Mouse (Mus musculus) neural tube, embryonic 11.5 days (tissue): ENCODE results near the gene Theg. TPM values are rescaled to one million over a fixed set of nuclear protein-coding genes. Genes with fewer than 3 reads are reported as not detected.
A peak's percentile ranks its signal among the peaks of the same experiment; 100 is the strongest.

ENCODE experiments used
- ATAC-seq: fragments of 200-750 bp; cut with Nextera tagmentation; 2 replicates; pipeline ENCODE4 v1.8.0; 2017; ENCODE audit warnings: moderate number of reproducible peaks, mild to moderate bottlenecking, moderate TSS enrichment, moderate library complexity; ENCODE audit not compliant: insufficient read depth, low FRiP score, low TSS enrichment
- DNase-seq: peaks from one replicate; pipeline ENCODE4 v3.0.0-alpha.2; 2015; ENCODE audit warnings: low spot score
- H3K27ac ChIP-seq: fragments of 300-500 bp; sonication (generic); 2 replicates; pipeline ENCODE4 v1.5.1; 2014; ENCODE audit warnings: low read depth, mild to moderate bottlenecking, low read length
- H3K27me3 ChIP-seq: fragments of 300-500 bp; sonication (generic); 2 replicates; pipeline ENCODE4 v1.6.1; 2014; ENCODE audit warnings: mild to moderate bottlenecking, low read length, mixed read lengths; ENCODE audit not compliant: control insufficient read depth, insufficient read depth
- H3K36me3 ChIP-seq: fragments of 300-500 bp; sonication (generic); 2 replicates; pipeline ENCODE4 v1.6.1; 2014; ENCODE audit warnings: mild to moderate bottlenecking, low read length, moderate library complexity, mixed read lengths; ENCODE audit not compliant: control insufficient read depth, insufficient read depth
- H3K4me1 ChIP-seq: fragments of 300-500 bp; sonication (generic); 2 replicates; pipeline ENCODE4 v1.6.1; 2014; ENCODE audit warnings: low read length, mixed read lengths; ENCODE audit not compliant: control insufficient read depth, insufficient read depth
- H3K4me2 ChIP-seq: fragments of 300-500 bp; sonication (generic); 2 replicates; pipeline ENCODE4 v1.6.1; 2014; ENCODE audit warnings: low read depth, mild to moderate bottlenecking, moderate library complexity
- H3K4me3 ChIP-seq: fragments of 300-500 bp; sonication (generic); 2 replicates; pipeline ENCODE4 v1.5.1; 2014; ENCODE audit warnings: low read depth, low read length
- H3K9ac ChIP-seq: fragments of 300-500 bp; sonication (generic); 2 replicates; pipeline ENCODE4 v1.6.1; 2014; ENCODE audit warnings: mild to moderate bottlenecking, low read length
- H3K9me3 ChIP-seq: fragments of 300-500 bp; sonication (generic); 2 replicates; pipeline ENCODE4 v1.6.1; 2016; ENCODE audit warnings: low read length; ENCODE audit not compliant: control insufficient read depth
- WGBS: fragments of 180-500 bp; shearing (Covaris S2); extraction: QIAGEN DNeasy Blood & Tissue Kit; methylation state at CpG from one replicate; pipeline ENCODE4 v1.1.7; 2014; 5-methylcytosine and 5-hydroxymethylcytosine counted together
- polyA plus RNA-seq: library from polyadenylated mRNA; unstranded; fragments of >200 nt; fragmentation: Nextera tagmentation; extraction: Ambion mirVana; gene quantifications from 2 replicates; pipeline ENCODE4 v1.2.1, GENCODE M21; 2014

The Theg gene
- polyA plus RNA-seq, 1 experiment from 2014 or later = not detected

- H3K4me1 ChIP-seq = peaks cover 19% of the 10 kb centered on the region
- ATAC-seq (no peak), DNase-seq (no peak)
- peaks cover 24% of the 10 kb centered on the region for H3K27me3 ChIP-seq
- WGBS = 7% methylated on average over 8 of the region's 8 CpGs
- no peaks in the 10 kb centered on the region for H3K36me3 ChIP-seq
- no peak overlapping the region for H3K9ac ChIP-seq
- H3K4me2 ChIP-seq = no peak overlapping the region
- H3K9me3 ChIP-seq = no peaks in the 10 kb centered on the region
- H3K4me3 ChIP-seq = no peak overlapping the region
- H3K27ac ChIP-seq = no peak overlapping the region
These were observed 28.7 kb upstream of the Theg start for GRCm38 (mm10) chr10:79615860-79616259.

- Histone ChIP-seq H3K9ac (no peak overlapping the region), H3K4me2 (no peak overlapping the region), H3K4me3 (no peak overlapping the region), H3K27me3 (peaks cover 24% of the 10 kb centered on the region), H3K9me3 (no peaks in the 10 kb centered on the region), H3K4me1 (peaks cover 19% of the 10 kb centered on the region), H3K36me3 (no peaks in the 10 kb centered on the region), H3K27ac (no peak overlapping the region)
- WGBS = 79% methylated on average over 1 of the region's 1 CpGs
- no peak; the same call in 1 of the 2 replicates for ATAC-seq
- no peak for DNase-seq
These were observed 27.1 kb upstream of the Theg start for GRCm38 (mm10) chr10:79614305-79614643.

GRCm38 (mm10) chr10:79613578-79614304, 26.6 kb upstream of the Theg start, which contains the start of gene C2cd4c:
C2cd4c (minus strand) TSS chr10:79614025.
- H3K4me3 ChIP-seq = peak within 1 kb of the TSS; percentile 54
- peak within 1 kb of the TSS; percentile 49 for H3K9ac ChIP-seq
- peaks cover 19% of the 10 kb centered on the region for H3K4me1 ChIP-seq
- H3K27ac ChIP-seq = no peak within 1 kb of the TSS
- H3K4me2 ChIP-seq = peak within 1 kb of the TSS; percentile 96
- H3K36me3 ChIP-seq = no peaks in the 10 kb centered on the region
- ATAC-seq (peak; percentile 68), DNase-seq (peak; percentile 80)
- no peaks in the 10 kb centered on the region for H3K9me3 ChIP-seq
- under 1% methylated on average over 59 of the region's 60 CpGs for WGBS
- peaks cover 24% of the 10 kb centered on the region for H3K27me3 ChIP-seq

GRCm38 (mm10) chr10:79612192-79613135, 25.3 kb upstream of the Theg start:
- Histone ChIP-seq H3K9ac (0 out of 2 replicates have a peak overlapping the region, but pooled peaks have one; percentile 1), H3K4me1 (peaks cover 19% of the 10 kb centered on the region), H3K9me3 (no peaks in the 10 kb centered on the region), H3K36me3 (no peaks in the 10 kb centered on the region), H3K27ac (no peak overlapping the region), H3K4me3 (peak overlapping the region; percentile 8; the same call in 1 of the 2 replicates), H3K27me3 (peaks cover 24% of the 10 kb centered on the region), H3K4me2 (peak overlapping the region; percentile 96)
- ATAC-seq (0 out of 2 replicates have a peak, but pooled peaks have one; percentile 21), DNase-seq (peak; percentile 70)
- 9% methylated on average over 51 of the region's 51 CpGs for WGBS

- no peaks in the 10 kb centered on the region for H3K9me3 ChIP-seq
- DNase-seq (no peak), ATAC-seq (no peak)
- 32% methylated on average over 5 of the region's 5 CpGs for WGBS
- peaks cover 24% of the 10 kb centered on the region for H3K27me3 ChIP-seq
- no peak overlapping the region for H3K4me2 ChIP-seq
- H3K36me3 ChIP-seq = no peaks in the 10 kb centered on the region
- no peak overlapping the region for H3K27ac ChIP-seq
- H3K9ac ChIP-seq = no peak overlapping the region
- H3K4me3 ChIP-seq = no peak overlapping the region
- peaks cover 19% of the 10 kb centered on the region for H3K4me1 ChIP-seq
These were observed 24.2 kb upstream of the Theg start for GRCm38 (mm10) chr10:79611296-79611695.

- DNase-seq (no peak), ATAC-seq (no peak)
- WGBS = 83% methylated on average over 3 of the region's 3 CpGs
- no peak overlapping the region for H3K9ac ChIP-seq
- H3K27me3 ChIP-seq = peaks cover 24% of the 10 kb centered on the region
- peaks cover 19% of the 10 kb centered on the region for H3K4me1 ChIP-seq
- H3K36me3 ChIP-seq = no peaks in the 10 kb centered on the region
- H3K4me3 ChIP-seq = no peak overlapping the region
- no peaks in the 10 kb centered on the region for H3K9me3 ChIP-seq
- H3K27ac ChIP-seq = no peak overlapping the region
- H3K4me2 ChIP-seq = no peak overlapping the region
These were observed 22.1 kb upstream of the Theg start for GRCm38 (mm10) chr10:79609276-79609675.

- Histone ChIP-seq H3K9ac (no peak overlapping the region), H3K9me3 (no peaks in the 10 kb centered on the region), H3K27me3 (peaks cover 13% of the 10 kb centered on the region), H3K27ac (no peak overlapping the region), H3K4me1 (peaks cover 10% of the 10 kb centered on the region; the same call in 1 of the 2 replicates), H3K4me3 (no peak overlapping the region), H3K4me2 (no peak overlapping the region), H3K36me3 (no peaks in the 10 kb centered on the region)
- no peak for DNase-seq
- 31% methylated on average over 2 of the region's 2 CpGs for whole genome bisulfite sequencing
- ATAC-seq = no peak
These were observed 20.8 kb upstream of the Theg start for GRCm38 (mm10) chr10:79607892-79608291.

- Histone ChIP-seq H3K4me1 (no peaks in the 10 kb centered on the region), H3K4me3 (no peak overlapping the region), H3K27me3 (no peaks in the 10 kb centered on the region), H3K36me3 (no peaks in the 10 kb centered on the region), H3K27ac (no peak overlapping the region), H3K9ac (no peak overlapping the region), H3K9me3 (no peaks in the 10 kb centered on the region), H3K4me2 (no peak overlapping the region)
- WGBS = 73% methylated on average over 4 of the region's 4 CpGs
- no peak for ATAC-seq
- no peak for DNase-seq
These were observed 19.4 kb upstream of the Theg start for GRCm38 (mm10) chr10:79606537-79606936.
